Mouse (Mus musculus) left cerebral cortex, adult 11 months (tissue): ENCODE data around the gene Auh.

ENCODE experiments used
- DNase-seq: peaks from one replicate; pipeline ENCODE4 v3.0.0; 2022; ENCODE audit warnings: low spot score

Gene Auh

GRCm38 (mm10) chr13:52833748-52834147, 95.7 kb downstream of the Auh start:
- no peak for DNase-seq

GRCm38 (mm10) chr13:52833220-52833619, 96.3 kb downstream of the Auh start:
- DNase-seq = no peak

- no peak for DNase-seq
Measured at GRCm38 (mm10) chr13:52832481-52833170, 96.9 kb downstream of the Auh start.

- DNase-seq = no peak
Measured at GRCm38 (mm10) chr13:52831037-52831757, 98.3 kb downstream of the Auh start.

GRCm38 (mm10) chr13:52828946-52829523, 100.4 kb downstream of the Auh start:
- DNase-seq = no peak

GRCm38 (mm10) chr13:52828217-52828616, 101.3 kb downstream of the Auh start:
- no peak for DNase-seq

GRCm38 (mm10) chr13:52826666-52827065, 102.8 kb downstream of the Auh start:
- no peak for DNase-seq

- DNase-seq = no peak
Measured at GRCm38 (mm10) chr13:52824754-52825153, 104.7 kb downstream of the Auh start.

- DNase-seq = no peak
Measured at GRCm38 (mm10) chr13:52822165-52823149, 107.0 kb downstream of the Auh start.

- DNase-seq = no peak
Measured at GRCm38 (mm10) chr13:52821571-52821970, 107.9 kb downstream of the Auh start.

GRCm38 (mm10) chr13:52819901-52820300, 109.6 kb downstream of the Auh start:
- DNase-seq = no peak

- no peak for DNase-seq
Measured at GRCm38 (mm10) chr13:52818760-52819159, 110.7 kb downstream of the Auh start.

GRCm38 (mm10) chr13:52817991-52818491, 111.4 kb downstream of the Auh start:
- DNase-seq = peak; percentile 67

- no peak for DNase-seq
Measured at GRCm38 (mm10) chr13:52813750-52814149, 115.7 kb downstream of the Auh start.

- no peak for DNase-seq
Measured at GRCm38 (mm10) chr13:52812549-52813515, 116.6 kb downstream of the Auh start.

- DNase-seq = no peak
Measured at GRCm38 (mm10) chr13:52807722-52808121, 121.8 kb downstream of the Auh start.

GRCm38 (mm10) chr13:52806029-52806428, 123.5 kb downstream of the Auh start:
- DNase-seq = no peak

- no peak for DNase-seq
Measured at GRCm38 (mm10) chr13:52805581-52805980, 123.9 kb downstream of the Auh start.

GRCm38 (mm10) chr13:52802482-52802881, 127.0 kb downstream of the Auh start:
- no peak for DNase-seq

GRCm38 (mm10) chr13:52800687-52801341, 128.7 kb downstream of the Auh start:
- no peak for DNase-seq
